Mouse (Mus musculus) neural tube, embryonic 13.5 days (tissue): ENCODE measurements around the gene Hcn1. TPM values are rescaled to one million over a fixed set of nuclear protein-coding genes. Genes with fewer than 3 reads are reported as not detected.

Experiments used
- ATAC-seq: fragments of 200-750 bp; cut with Nextera tagmentation; 2 replicates; pipeline ENCODE4 v1.8.0; 2017; ENCODE audit warnings: low read depth, mild to moderate bottlenecking, moderate TSS enrichment, moderate library complexity
- H3K27ac ChIP-seq: fragments of 300-500 bp; sonication (generic); replicated peaks from 2 replicates; pipeline ENCODE4 v1.5.1; 2015; ENCODE audit warnings: moderate library complexity, mild to moderate bottlenecking, inconsistent platforms
- H3K27me3 ChIP-seq: fragments of 300-500 bp; sonication (generic); 2 replicates; pipeline ENCODE4 v1.6.1; 2015; ENCODE audit warnings: mild to moderate bottlenecking, inconsistent platforms
- H3K36me3 ChIP-seq: fragments of 300-500 bp; sonication (generic); 2 replicates; pipeline ENCODE4 v1.6.1; 2015; ENCODE audit warnings: mild to moderate bottlenecking, inconsistent platforms
- H3K4me1 ChIP-seq: fragments of 300-500 bp; sonication (generic); replicated peaks from 2 replicates; pipeline ENCODE4 v1.6.1; 2015; ENCODE audit warnings: inconsistent platforms
- H3K4me2 ChIP-seq: fragments of 300-500 bp; sonication (generic); 2 replicates; pipeline ENCODE4 v1.6.1; 2015; ENCODE audit warnings: inconsistent platforms, mild to moderate bottlenecking, moderate library complexity
- H3K4me3 ChIP-seq: fragments of 300-500 bp; sonication (generic); 2 replicates; pipeline ENCODE4 v1.5.1; 2015; ENCODE audit warnings: mild to moderate bottlenecking, inconsistent platforms
- H3K9ac ChIP-seq: fragments of 300-500 bp; sonication (generic); 2 replicates; pipeline ENCODE4 v1.6.1; 2015; ENCODE audit warnings: moderate library complexity, mild to moderate bottlenecking, inconsistent platforms
- H3K9me3 ChIP-seq: fragments of 300-500 bp; sonication (generic); 2 replicates; pipeline ENCODE4 v1.6.1; 2016; ENCODE audit warnings: inconsistent platforms
- WGBS: fragments of 180-500 bp; shearing (Covaris S2); methylation state at CpG from one replicate; pipeline ENCODE4 v1.1.7; 2015; 5-methylcytosine and 5-hydroxymethylcytosine counted together
- polyA plus RNA-seq: library from polyadenylated mRNA; unstranded; fragments of >200 nt; fragmentation: Nextera tagmentation; extraction: Ambion mirVana; gene quantifications from 2 replicates; pipeline ENCODE4 v1.2.1, GENCODE M21; 2015

Hcn1 gene
- polyA plus RNA-seq, 1 experiment from 2014 or later, result 0.54 TPM

GRCm38 (mm10) chr13:117827628-117828027 is 225.5 kb downstream of the Hcn1 start:
- Histone ChIP-seq H3K4me1 (no peaks in the 10 kb centered on the region), H3K9ac (no peak overlapping the region), H3K36me3 (no peaks in the 10 kb centered on the region), H3K4me3 (no peak overlapping the region), H3K9me3 (no peaks in the 10 kb centered on the region), H3K27ac (no peak overlapping the region), H3K27me3 (no peaks in the 10 kb centered on the region), H3K4me2 (no peak overlapping the region)
- WGBS, result 82% methylated on average over 5 of the region's 5 CpGs
- no peak for ATAC-seq

GRCm38 (mm10) chr13:117836658-117837057 is 234.5 kb downstream of the Hcn1 start:
- Histone ChIP-seq H3K27ac (no peak overlapping the region), H3K4me1 (no peaks in the 10 kb centered on the region), H3K9ac (no peak overlapping the region), H3K4me2 (no peak overlapping the region), H3K27me3 (no peaks in the 10 kb centered on the region), H3K9me3 (no peaks in the 10 kb centered on the region), H3K4me3 (no peak overlapping the region), H3K36me3 (no peaks in the 10 kb centered on the region)
- ATAC-seq, result no peak
- 14% methylated on average over 1 of the region's 1 CpGs for WGBS

GRCm38 (mm10) chr13:117838264-117838663 is 236.1 kb downstream of the Hcn1 start:
- H3K36me3 ChIP-seq, result no peaks in the 10 kb centered on the region
- no peaks in the 10 kb centered on the region for H3K4me1 ChIP-seq
- 87% methylated on average over 7 of the region's 7 CpGs for WGBS
- no peak overlapping the region for H3K27ac ChIP-seq
- no peak overlapping the region for H3K4me3 ChIP-seq
- H3K9ac ChIP-seq, result no peak overlapping the region
- H3K27me3 ChIP-seq, result no peaks in the 10 kb centered on the region
- no peak for ATAC-seq
- H3K9me3 ChIP-seq, result no peaks in the 10 kb centered on the region
- no peak overlapping the region for H3K4me2 ChIP-seq

- no peaks in the 10 kb centered on the region for H3K9me3 ChIP-seq
- no peaks in the 10 kb centered on the region for H3K27me3 ChIP-seq
- no peaks in the 10 kb centered on the region for H3K4me1 ChIP-seq
- no peaks in the 10 kb centered on the region for H3K36me3 ChIP-seq
- H3K27ac ChIP-seq, result no peak overlapping the region
- no peak for ATAC-seq
- H3K4me3 ChIP-seq, result no peak overlapping the region
- no peak overlapping the region for H3K9ac ChIP-seq
- no peak overlapping the region for H3K4me2 ChIP-seq
These were observed 240.2 kb downstream of the Hcn1 start for GRCm38 (mm10) chr13:117842366-117842765.

GRCm38 (mm10) chr13:117847290-117847689 is 245.2 kb downstream of the Hcn1 start:
- Histone ChIP-seq H3K27ac (no peak overlapping the region), H3K36me3 (no peaks in the 10 kb centered on the region), H3K4me3 (no peak overlapping the region), H3K4me2 (no peak overlapping the region), H3K9ac (no peak overlapping the region), H3K4me1 (no peaks in the 10 kb centered on the region), H3K27me3 (no peaks in the 10 kb centered on the region), H3K9me3 (no peaks in the 10 kb centered on the region)
- 92% methylated on average over 2 of the region's 2 CpGs for WGBS
- no peak for ATAC-seq

- WGBS, result 89% methylated on average over 4 of the region's 4 CpGs
These were observed 246.6 kb downstream of the Hcn1 start for GRCm38 (mm10) chr13:117848757-117849156.

GRCm38 (mm10) chr13:117851954-117852710 is 250.0 kb downstream of the Hcn1 start:
- no peak overlapping the region for H3K4me3 ChIP-seq
- no peak overlapping the region for H3K27ac ChIP-seq
- H3K9ac ChIP-seq, result no peak overlapping the region
- H3K4me1 ChIP-seq, result no peaks in the 10 kb centered on the region
- no peak for ATAC-seq
- H3K27me3 ChIP-seq, result no peaks in the 10 kb centered on the region
- WGBS, result 83% methylated on average over 6 of the region's 6 CpGs
- H3K36me3 ChIP-seq, result no peaks in the 10 kb centered on the region
- no peak overlapping the region for H3K4me2 ChIP-seq
- H3K9me3 ChIP-seq, result no peaks in the 10 kb centered on the region

More at GRCm38 (mm10) chr13:117848757-117849156, 246.6 kb downstream of the Hcn1 start:
- no peak for ATAC-seq
- Histone ChIP-seq H3K9me3 (no peaks in the 10 kb centered on the region), H3K9ac (no peak overlapping the region), H3K4me3 (no peak overlapping the region), H3K4me2 (no peak overlapping the region), H3K27ac (no peak overlapping the region), H3K27me3 (no peaks in the 10 kb centered on the region), H3K4me1 (no peaks in the 10 kb centered on the region), H3K36me3 (no peaks in the 10 kb centered on the region)

GRCm38 (mm10) chr13:117852711-117853051 is 250.6 kb downstream of the Hcn1 start:
- H3K9me3 ChIP-seq, result no peaks in the 10 kb centered on the region
- no peak overlapping the region for H3K27ac ChIP-seq
- ATAC-seq, result no peak
- no peak overlapping the region for H3K4me2 ChIP-seq
- H3K4me3 ChIP-seq, result no peak overlapping the region
- no peak overlapping the region for H3K9ac ChIP-seq
- no peaks in the 10 kb centered on the region for H3K36me3 ChIP-seq
- 96% methylated on average over 2 of the region's 2 CpGs for WGBS
- H3K27me3 ChIP-seq, result no peaks in the 10 kb centered on the region
- H3K4me1 ChIP-seq, result no peaks in the 10 kb centered on the region

GRCm38 (mm10) chr13:117858416-117858815 is 256.3 kb downstream of the Hcn1 start:
- Histone ChIP-seq H3K4me2 (no peak overlapping the region), H3K27ac (no peak overlapping the region), H3K27me3 (no peaks in the 10 kb centered on the region), H3K9ac (no peak overlapping the region), H3K9me3 (no peaks in the 10 kb centered on the region), H3K36me3 (no peaks in the 10 kb centered on the region), H3K4me1 (no peaks in the 10 kb centered on the region), H3K4me3 (no peak overlapping the region)
- WGBS, result 76% methylated on average over 3 of the region's 3 CpGs
- ATAC-seq, result no peak

GRCm38 (mm10) chr13:117877787-117878186 is 275.7 kb downstream of the Hcn1 start:
- ATAC-seq, result no peak
- H3K4me1 ChIP-seq, result no peaks in the 10 kb centered on the region
- no peaks in the 10 kb centered on the region for H3K36me3 ChIP-seq
- no peaks in the 10 kb centered on the region for H3K9me3 ChIP-seq
- H3K27me3 ChIP-seq, result no peaks in the 10 kb centered on the region
- H3K4me2 ChIP-seq, result no peak overlapping the region
- H3K9ac ChIP-seq, result no peak overlapping the region
- no peak overlapping the region for H3K27ac ChIP-seq
- 65% methylated on average over 8 of the region's 8 CpGs for WGBS
- H3K4me3 ChIP-seq, result no peak overlapping the region

GRCm38 (mm10) chr13:117880471-117881225 is 278.5 kb downstream of the Hcn1 start:
- Histone ChIP-seq H3K4me2 (no peak overlapping the region), H3K36me3 (no peaks in the 10 kb centered on the region), H3K9me3 (no peaks in the 10 kb centered on the region), H3K4me1 (no peaks in the 10 kb centered on the region), H3K27me3 (no peaks in the 10 kb centered on the region), H3K4me3 (no peak overlapping the region), H3K27ac (no peak overlapping the region), H3K9ac (no peak overlapping the region)
- no peak for ATAC-seq
- 84% methylated on average over 4 of the region's 4 CpGs for WGBS

GRCm38 (mm10) chr13:117892076-117892475 is 290.0 kb downstream of the Hcn1 start:
- Histone ChIP-seq H3K27me3 (no peaks in the 10 kb centered on the region), H3K4me1 (no peaks in the 10 kb centered on the region), H3K9ac (no peak overlapping the region), H3K4me2 (no peak overlapping the region), H3K4me3 (no peak overlapping the region), H3K27ac (no peak overlapping the region), H3K36me3 (no peaks in the 10 kb centered on the region), H3K9me3 (no peaks in the 10 kb centered on the region)
- ATAC-seq, result no peak
- WGBS, result 83% methylated on average over 5 of the region's 5 CpGs
